Mouse (Mus musculus) adrenal gland, adult 2 months (tissue): ENCODE measurements around the gene Zzz3. TPM values are rescaled to one million over a fixed set of nuclear protein-coding genes. Genes with fewer than 3 reads are reported as not detected.

ENCODE experiments used
- DNase-seq: peaks from one replicate; pipeline ENCODE4 v3.0.0; 2021
- long read RNA-seq: library from polyadenylated mRNA; stranded (forward); transcript quantifications from one replicate; pipeline ENCODE4 v2.0.0, GENCODE M21; 2021
- polyA plus RNA-seq: library from polyadenylated mRNA; depleted of rRNA; stranded (reverse); fragments of >200 nt; gene quantifications from 2 replicates; pipeline ENCODE4 v1.2.3, GENCODE M21; 2012; rRNA removed
- total RNA-seq, 2 experiments: library from RNA; stranded (reverse); gene quantifications; 2 replicates each; pipeline ENCODE4 v1.2.3; 2021

The Zzz3 gene
- 10 to 100 TPM; 30.1 to 35.5 TPM for total RNA-seq
- 11.4 and 12.5 TPM in 2 replicates for polyA plus RNA-seq
- long read RNA-seq, full-length matches to known transcripts, result 10 of 18 reads
- long read RNA-seq, partial matches to known transcripts, result 1 of 18 reads
- long read RNA-seq, other reads (novel, unspliced or antisense), result 7 of 18 reads

DNA sequence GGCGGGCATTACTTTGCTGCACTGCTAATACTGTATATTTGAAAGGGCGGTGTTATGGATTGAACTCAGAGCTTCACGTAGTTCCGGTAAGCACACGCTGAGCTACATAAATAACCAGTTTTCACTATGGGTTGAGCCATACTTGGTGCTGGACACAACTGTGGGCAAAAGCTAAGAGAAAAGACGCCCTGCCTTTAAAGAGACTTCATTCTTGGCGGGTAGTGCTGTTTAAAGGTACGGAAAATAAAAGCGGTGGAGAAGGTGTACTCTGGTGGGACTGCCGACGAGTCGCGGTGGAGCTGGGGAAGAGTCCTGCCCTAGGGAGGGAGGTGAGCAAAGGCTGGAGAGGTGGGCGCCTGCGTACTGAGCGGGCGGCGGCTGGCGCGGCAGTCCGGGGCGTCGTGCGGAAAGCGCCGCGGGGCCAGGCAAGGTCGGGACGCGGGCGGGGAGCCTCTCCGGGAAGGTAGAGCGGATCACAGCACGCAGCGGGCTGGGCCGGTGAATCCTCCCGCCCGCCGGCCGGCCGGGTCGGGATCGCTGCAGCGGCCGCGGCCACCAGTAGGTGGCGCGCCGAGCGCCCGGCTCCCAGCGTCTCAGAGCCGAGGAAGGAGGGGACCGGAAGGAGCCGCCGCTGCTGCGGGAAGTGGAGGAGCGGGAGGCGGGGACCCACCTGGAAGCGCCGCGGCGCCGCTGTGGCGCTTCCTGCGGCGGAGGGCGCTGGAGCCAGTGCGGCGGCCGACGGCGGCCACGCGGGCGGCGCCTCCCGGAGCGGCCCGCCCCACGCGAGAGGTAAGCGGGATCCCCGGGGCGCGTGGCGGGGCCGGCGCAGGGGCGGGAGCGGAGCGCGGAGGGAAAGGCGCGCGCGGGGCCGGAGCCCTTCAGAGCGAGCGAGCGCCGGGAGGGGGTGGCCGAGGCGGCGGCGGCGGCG lies at the start of gene Zzz3:
TSS of gene Zzz3 (plus strand) at position 124 of the 928 bp plus-strand sequence.
- DNase-seq, result peak; percentile 96

DNA sequence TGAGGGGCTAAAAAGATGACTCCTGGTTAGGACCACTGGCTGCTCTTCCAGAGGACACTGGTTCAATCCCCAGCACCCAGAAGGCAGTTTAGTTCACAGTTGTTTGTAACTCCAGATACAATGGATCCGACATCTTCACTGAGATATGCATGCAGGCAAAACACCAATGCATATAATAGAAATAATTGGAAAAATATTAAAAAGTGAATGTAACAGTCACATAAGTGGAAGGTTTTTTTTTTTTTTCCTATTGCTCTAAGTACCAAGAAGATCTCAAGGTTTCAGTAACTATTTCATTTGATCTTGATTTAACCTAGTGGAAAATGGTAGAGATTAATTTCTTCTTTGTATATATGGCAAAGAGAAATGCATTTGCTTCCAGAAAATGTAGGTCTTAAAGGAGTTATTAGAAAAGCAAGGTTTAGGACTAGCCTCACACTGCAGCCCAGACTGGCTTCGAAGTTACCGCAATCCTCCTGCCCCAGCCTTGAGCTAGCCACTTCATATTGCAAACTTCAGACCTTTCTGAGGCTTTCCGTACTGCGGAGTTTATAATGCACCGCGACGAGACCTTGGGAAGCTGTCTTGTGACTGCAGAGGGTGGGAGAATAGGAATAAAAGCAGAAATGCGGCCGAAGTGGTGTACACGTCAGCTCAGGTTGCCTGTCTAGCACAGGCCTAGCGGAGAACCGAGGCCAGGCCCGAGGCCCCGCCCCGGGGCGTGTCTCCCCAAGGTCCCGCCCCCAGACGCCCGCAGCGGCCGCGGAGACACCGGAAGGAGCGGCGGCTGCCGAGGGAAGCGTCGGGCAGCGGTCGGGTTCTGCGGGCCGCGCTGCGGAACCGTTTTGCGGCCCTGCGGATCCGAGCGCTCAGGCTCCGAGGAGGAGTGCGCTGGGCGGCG lies 49.3 kb upstream of the Zzz3 start, which contains the start of gene Usp33:
TSS of gene Usp33 (plus strand) at position 747 of the 901 bp plus-strand sequence.
- peak; percentile 97 for DNase-seq

DNA sequence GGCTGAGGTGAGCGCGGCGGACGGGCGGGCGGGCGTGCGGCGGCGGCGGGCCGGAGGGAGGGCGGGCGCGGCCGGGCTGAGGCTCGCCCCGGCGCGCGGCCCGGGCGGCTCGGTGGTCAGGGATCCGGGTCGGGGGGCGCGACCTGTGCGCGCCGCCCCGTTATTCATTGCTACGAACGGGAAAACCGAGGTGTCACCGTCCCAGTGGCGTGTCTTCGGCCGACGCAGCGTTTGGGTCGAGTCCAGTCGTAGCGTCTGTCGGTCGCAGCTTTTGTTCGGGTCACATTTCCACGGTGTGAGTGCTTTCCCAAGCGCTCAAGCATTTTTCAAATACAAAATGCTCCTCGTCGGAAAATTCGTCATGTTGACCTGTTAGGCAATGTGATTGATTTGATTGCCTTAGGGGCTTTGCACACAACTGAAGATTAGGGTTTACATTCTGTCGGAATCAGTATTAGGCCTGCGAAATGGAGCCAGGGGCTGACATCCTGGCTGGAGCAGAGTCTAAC lies 48.6 kb upstream of the Zzz3 start:
- peak; percentile 70 for DNase-seq

DNA sequence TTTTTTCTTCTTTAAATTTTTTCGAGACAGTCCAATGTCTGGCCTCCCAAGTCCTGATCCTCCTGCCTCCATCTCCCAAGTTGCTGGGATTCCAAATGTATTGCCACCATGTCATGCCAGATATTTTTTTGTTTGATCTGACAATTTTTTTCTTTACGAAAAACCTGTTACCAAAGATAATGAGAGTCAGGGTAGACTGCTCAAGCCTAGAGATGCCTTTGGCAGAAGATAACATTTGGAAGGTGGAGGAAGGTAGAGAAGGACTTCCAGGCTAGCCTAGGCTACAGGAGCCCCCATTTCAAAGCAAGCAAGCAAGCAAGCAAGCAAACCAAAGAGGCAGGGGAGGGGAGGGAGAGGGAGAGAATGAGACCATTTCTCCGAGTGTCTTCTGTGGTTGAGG lies 48.0 kb upstream of the Zzz3 start:
- peak; percentile 13 for DNase-seq

DNA sequence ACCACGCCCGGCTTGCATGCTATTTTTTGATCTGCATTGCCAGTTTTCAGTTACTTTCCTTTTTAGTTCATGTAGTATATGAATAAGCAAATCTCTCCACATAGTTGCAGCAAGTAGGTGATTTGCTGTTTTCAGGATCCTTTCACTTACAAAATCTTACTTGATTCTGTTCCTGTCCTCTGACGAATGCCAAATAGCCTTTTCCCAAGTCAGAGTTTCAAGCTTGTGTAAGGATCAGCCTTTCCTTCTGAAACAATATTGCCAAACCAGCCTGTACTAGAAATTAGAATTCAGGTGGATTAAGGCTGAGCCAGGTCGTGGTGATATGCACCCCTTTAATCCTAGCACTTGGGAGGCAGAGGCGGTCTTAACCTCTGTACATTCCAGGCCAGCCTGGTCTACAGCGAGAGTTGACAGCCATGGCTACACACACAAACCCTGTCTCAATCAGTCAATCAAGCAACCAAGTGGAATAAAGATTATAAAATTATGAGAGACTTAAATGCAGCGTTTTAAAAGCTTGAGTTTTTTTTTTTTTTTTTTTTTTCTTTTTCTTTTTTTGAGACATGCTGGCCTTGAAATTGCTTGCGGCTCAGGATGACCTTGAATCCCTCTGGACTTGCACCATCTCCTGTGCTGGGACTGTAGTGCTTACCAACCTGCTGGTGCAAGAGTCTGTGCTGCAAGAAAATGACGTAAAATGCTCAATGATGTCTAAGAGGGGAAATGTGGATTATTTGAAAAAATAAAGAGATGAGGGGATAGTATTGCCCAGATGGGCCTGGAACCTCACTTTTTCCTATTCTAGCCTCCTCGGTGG lies 47.1 kb upstream of the Zzz3 start:
- DNase-seq, result peak; percentile 43

DNA sequence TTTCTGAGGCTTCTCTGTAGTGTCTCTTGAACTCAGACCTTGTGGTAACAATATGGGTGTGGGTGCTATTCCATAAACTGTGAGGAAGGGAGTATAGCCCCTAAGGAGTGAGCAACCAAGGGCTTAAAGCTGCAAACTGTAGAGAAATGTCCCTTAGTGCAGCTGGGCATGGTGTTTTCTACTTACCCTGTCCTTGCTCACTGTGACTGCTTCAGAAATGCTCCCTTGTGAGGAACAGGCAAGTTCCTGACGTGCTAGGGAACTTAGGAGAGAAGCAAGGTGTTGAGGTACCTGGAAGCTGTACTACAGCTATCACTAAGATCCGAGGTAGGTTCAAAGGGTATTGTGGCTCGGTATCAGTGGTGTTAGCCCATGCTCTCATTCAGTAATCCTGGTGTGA lies 44.8 kb upstream of the Zzz3 start:
- DNase-seq, result no peak

DNA sequence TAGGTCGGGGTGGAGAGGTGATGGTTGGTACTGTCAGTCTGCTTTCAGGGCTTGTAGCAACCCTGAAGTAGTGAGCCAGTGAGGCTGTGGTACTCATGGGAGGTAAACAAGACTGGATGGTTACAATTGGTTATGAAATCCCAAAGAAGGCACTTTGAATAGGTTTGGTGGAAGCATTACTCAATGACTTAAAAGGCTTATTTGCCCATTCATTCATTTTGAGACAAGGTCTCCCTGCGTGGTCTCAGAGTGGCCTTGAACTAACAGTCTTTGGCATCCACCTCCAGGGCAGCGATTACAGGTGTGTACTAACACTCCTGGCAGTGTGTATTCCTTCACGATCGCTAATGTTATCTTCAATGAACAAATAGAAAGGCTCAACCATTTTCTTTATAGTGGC lies 44.3 kb upstream of the Zzz3 start:
- peak; percentile 10 for DNase-seq

DNA sequence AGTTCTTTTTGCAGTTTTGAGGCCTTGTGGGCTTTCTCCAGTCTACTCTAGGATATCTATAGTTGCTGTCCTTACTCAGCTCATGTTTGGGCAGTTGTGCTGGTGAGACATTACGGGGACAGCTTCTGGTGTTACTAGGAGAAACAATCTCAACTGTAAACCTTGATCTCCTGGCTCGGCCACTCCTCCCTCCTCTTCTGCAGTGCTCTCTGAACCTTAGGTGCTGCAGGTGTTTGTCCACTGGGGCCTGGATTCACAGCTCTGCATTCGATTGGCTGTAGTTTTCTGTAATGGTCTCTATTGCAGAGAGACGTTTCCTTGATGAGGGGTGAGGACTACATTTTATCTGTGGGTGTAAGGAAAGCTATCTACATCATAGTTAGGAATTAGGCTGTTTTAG lies 43.0 kb upstream of the Zzz3 start:
- DNase-seq, result no peak

DNA sequence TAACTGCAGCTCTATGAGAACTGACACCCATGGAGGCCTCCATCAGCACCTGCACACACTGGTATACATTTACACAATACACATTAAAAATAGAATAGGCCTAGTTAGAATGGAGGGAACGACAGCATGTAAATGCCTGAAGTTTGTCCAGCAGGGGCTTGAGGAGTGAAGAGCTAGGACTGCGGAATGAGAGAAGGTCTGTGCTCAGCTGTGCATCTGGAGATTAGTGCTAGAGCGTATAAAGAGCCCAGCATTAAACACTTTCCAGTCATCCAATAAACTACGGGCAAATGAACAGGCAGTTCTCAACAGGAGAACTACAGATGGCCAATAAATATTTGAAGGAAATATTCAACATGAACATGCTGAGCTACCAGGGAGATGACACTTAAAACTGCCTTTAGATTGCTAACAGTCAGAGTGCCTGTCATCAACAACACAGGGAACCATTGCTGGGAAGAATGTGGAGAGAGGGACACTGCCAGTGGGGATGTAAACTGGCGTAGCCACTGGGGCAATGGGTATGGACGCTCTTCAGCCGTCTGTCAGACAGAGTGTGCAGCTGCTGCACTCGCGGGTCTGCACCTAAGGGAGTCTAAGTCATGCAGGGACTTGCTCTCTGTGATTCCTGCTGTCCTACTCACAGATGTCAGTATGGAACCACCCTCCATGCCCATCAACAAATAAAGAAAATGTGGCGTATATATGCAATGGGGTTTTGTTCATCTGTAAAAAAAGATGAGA lies 41.7 kb upstream of the Zzz3 start:
- DNase-seq, result no peak

DNA sequence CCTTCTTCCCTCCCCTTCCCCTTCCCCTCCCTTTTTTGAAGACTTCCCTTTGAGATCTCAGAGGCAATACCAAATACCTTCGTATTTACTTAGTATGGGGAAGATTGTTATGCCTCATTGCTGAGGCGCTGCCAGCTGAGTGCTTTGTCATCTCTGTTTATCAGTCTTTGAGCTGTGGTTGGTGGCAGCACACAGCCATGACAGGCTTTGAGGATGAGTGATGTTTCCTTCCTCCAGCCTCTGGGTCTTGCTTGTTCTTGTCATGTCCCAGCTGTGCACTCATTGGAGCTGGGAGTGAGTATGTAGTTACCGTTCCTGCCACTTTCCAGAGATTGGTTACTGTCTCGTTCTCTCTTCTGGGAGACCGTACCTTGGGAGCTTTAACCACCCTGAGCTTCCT lies 39.9 kb upstream of the Zzz3 start:
- DNase-seq, result peak; percentile 75

DNA sequence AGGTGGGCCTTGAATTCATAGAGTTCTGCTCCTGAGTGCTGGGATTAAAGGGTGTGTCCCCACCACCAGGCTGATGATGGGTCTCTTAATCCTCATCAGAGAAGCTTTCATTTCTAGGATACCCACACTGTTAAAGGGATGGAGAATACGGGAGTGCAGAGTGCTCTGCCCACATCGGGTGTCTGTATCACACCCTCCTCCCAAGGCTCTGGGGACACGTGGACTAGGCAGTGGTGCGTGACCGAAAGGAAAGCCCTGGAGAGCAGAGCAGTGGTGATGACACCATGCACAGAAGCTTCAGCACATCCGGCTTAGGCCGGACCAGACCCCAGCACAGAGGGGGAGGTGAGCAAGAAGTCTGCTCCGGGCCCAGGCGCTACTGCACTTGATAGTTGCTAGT lies 38.5 kb upstream of the Zzz3 start:
- DNase-seq, result no peak

DNA sequence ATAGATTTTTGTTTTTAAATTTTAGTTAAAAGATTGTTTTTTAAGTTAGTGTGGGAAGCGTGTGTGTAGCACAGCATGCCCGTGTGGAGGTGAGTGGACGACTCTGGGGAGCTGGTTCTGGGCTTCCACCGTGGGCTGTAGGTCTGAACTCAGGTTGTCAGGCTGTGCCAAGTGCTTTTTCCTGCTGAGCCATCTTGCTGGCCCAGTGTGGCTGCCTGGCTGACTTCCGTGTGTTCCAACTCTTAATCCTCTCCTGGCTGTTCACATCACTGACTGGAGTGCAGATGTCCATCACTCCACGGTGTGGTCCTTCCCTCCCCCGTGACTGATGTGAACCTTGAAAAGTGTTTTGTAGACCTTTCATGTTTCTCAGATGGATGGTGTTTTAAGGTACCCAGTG lies 36.1 kb upstream of the Zzz3 start:
- no peak for DNase-seq

DNA sequence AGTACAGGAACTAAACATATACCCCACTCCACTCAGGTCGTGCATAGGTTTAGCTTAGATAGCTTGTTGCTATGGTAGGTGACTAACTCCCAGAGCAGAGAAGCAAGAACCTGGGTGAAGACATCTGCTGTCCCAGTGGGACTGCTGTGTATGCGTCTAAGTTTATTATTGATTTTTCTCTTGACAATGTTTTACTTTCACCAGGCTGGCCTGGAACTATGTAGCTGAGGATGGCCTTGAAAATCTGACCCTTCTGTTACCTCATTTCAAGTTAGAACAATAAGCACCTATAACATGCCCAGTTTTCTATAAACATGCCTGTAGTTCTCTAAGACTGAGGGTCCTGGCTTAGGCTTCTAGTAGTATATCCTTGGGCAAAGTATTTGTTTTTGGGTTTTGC lies 31.1 kb upstream of the Zzz3 start:
- no peak for DNase-seq

DNA sequence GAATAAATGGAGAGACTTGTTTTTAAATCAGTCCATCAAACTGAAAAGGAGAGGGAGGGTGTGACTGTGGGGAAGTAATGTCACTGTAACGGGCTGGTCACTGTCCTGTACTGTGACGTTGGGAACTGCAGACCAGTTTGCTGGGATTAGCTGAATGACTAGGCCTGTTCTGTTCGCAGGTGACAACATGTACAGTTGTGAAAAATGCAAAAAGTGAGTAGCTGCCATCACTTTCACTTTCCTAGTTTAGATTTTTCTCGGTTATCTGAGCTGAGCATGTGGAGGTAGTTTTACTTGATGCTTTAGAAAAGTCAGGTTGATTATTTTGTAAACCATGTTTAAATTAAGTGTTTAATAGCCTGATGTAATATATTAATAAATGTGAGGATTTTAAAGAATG lies 19.2 kb upstream of the Zzz3 start:
- DNase-seq, result no peak

DNA sequence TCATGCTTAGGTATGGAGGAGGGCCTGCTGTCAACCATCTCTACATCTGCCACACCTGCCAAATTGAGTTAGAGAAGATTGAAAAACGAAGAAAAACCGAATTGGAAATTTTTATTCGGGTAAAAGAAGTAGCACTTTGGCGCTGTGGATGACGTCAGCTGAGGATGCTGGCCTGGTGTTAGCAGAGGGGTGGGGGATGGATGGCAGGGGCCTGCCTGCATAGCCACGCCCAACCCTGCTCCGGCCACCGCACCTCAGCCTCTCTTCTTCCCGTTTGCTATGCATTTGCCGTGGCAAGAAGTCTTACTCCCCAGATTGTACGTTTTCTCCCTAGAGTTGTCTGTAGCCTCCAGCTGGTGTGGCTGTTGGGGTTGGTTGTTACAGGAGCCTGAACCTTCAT lies 11.2 kb upstream of the Zzz3 start:
- no peak for DNase-seq

DNA sequence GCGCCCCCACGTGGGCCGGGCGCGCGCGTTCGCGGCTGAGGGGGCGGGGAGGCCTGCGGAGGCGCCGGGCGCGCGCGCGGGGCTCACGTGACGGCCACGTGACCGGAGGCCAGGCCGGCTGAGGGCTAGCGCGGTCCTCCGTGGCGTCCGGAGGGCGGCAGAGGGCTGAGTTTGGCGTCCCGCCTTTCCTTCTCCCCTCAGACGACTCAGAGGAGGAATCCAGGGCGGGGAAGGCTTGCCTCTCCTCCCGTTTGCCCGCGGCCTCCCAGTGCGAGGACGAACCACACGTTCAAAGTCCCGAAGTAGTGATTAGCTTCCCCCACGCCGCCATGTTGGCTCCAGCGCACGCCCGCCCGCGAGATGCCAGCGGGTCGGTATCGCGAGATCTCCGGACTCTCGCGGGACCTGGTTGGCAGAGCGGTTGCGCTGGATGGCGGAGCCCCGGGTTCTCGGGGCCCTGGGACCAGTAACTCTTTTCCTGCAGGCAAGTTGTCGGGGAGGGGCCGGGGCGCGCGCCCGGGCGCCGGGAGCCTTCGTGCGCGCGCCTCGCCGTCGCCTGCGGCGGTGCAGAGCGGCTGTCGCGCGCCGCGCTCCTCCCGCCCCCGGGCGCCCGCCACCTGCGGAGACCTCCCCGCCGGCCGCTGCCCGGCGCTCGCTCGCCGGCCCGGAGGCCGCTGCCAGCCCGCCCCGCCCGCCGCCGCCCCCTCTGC lies 1.2 kb downstream of the Zzz3 start:
- peak; percentile 97 for DNase-seq

DNA sequence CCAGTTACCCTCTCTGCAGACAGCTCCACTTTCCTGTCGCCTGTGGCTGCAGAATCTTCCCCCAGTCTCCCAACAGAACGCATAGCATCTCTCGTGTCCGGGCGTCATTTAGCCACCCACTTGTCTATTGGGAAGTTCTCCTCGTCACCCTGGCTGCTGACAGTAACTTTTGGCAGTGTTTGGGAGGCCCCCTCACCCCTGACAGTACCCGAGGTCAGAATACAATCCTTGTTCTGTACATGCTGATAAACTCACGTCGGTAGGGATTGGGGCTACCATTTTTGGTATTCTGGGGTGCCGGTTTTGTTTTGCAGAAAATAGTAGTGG lies 1.7 kb downstream of the Zzz3 start:
- no peak for DNase-seq

DNA sequence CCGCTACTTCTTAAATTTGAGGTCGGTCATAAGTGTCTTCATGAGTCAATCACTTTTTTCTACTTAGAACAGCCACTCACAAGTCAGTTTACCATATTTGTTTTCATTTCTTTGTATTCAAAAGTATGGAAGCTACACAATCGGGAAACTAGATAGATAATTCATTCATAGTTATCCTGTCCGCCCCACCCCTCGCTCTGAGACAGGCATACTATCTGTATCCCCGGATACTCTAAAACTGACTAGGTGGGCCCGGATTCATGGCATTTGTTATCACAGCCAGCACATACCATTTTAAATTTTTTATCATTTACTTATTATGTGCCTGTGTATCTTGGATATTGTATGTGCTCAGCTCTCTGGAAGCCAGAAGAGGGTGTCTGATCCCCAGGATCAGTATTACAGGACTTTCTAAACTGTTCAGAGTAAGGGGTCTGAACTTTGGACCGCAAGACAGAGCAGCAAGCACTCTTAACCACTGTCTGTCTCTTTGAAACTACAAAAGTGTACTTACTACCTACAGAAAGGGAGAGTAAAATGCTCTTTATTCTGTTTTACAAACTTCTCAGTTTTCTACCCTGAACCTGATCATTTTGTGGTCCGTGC lies 2.2 kb downstream of the Zzz3 start:
- DNase-seq, result no peak

DNA sequence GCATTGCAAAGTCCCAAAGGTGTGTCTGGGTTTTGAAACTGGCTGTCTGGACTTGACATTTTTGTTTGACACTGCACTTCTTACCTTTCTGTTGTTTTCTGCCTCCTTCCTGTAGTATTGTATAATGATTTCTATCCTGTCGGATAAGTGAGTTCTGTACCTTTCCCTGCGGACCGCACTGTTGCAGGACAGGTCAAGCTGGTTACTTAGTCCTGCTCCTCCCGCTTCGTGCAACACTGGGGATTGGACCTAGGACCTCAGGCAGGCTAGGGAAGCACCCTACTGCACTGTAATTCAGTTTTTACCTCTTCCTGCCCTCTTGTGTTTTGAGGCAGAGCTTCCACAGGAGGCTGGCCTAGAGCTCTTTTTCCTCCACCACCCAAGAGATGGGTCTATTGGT lies 5.2 kb downstream of the Zzz3 start:
- no peak for DNase-seq

DNA sequence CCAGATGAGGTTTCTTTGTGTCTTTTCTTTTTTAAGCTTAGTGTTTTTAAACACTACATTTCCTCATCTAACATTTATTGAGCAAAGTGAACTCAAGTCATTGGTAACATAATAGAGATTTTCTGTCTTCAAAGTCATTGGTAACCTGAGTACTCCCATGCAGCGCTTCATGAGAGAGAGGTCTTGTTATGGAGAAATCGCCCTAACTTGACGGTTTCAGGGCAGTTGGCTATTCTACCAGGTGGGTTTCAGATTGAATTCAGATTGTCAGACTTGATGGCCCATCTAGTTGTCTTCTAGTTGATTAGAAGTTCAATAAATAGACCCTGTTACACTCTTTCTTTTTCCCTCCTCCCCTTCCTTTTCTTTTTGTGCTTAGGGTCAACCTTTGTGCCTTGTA lies 5.6 kb downstream of the Zzz3 start:
- DNase-seq, result no peak
